Mouse (Mus musculus) neural tube, embryonic 13.5 days (tissue): ENCODE measurements at regions not wholly inside any gene's neighbourhood (a gene's known extent, or its start where the extent isn't known, plus 50 kb on each side); places are given as distances from the start of the nearest gene placed in this dataset.

ENCODE experiments used
- ATAC-seq: fragments of 200-750 bp; cut with Nextera tagmentation; 2 replicates; pipeline ENCODE4 v1.8.0; 2017; ENCODE audit warnings: low read depth, mild to moderate bottlenecking, moderate TSS enrichment, moderate library complexity
- H3K27ac ChIP-seq: fragments of 300-500 bp; sonication (generic); replicated peaks from 2 replicates; pipeline ENCODE4 v1.5.1; 2015; ENCODE audit warnings: moderate library complexity, mild to moderate bottlenecking, inconsistent platforms
- H3K27me3 ChIP-seq: fragments of 300-500 bp; sonication (generic); 2 replicates; pipeline ENCODE4 v1.6.1; 2015; ENCODE audit warnings: mild to moderate bottlenecking, inconsistent platforms
- H3K36me3 ChIP-seq: fragments of 300-500 bp; sonication (generic); 2 replicates; pipeline ENCODE4 v1.6.1; 2015; ENCODE audit warnings: mild to moderate bottlenecking, inconsistent platforms
- H3K4me1 ChIP-seq: fragments of 300-500 bp; sonication (generic); replicated peaks from 2 replicates; pipeline ENCODE4 v1.6.1; 2015; ENCODE audit warnings: inconsistent platforms
- H3K4me2 ChIP-seq: fragments of 300-500 bp; sonication (generic); 2 replicates; pipeline ENCODE4 v1.6.1; 2015; ENCODE audit warnings: inconsistent platforms, mild to moderate bottlenecking, moderate library complexity
- H3K4me3 ChIP-seq: fragments of 300-500 bp; sonication (generic); 2 replicates; pipeline ENCODE4 v1.5.1; 2015; ENCODE audit warnings: mild to moderate bottlenecking, inconsistent platforms
- H3K9ac ChIP-seq: fragments of 300-500 bp; sonication (generic); 2 replicates; pipeline ENCODE4 v1.6.1; 2015; ENCODE audit warnings: moderate library complexity, mild to moderate bottlenecking, inconsistent platforms
- H3K9me3 ChIP-seq: fragments of 300-500 bp; sonication (generic); 2 replicates; pipeline ENCODE4 v1.6.1; 2016; ENCODE audit warnings: inconsistent platforms
- whole genome bisulfite sequencing: fragments of 180-500 bp; shearing (Covaris S2); methylation state at CpG from one replicate; pipeline ENCODE4 v1.1.7; 2015; 5-methylcytosine and 5-hydroxymethylcytosine counted together

DNA sequence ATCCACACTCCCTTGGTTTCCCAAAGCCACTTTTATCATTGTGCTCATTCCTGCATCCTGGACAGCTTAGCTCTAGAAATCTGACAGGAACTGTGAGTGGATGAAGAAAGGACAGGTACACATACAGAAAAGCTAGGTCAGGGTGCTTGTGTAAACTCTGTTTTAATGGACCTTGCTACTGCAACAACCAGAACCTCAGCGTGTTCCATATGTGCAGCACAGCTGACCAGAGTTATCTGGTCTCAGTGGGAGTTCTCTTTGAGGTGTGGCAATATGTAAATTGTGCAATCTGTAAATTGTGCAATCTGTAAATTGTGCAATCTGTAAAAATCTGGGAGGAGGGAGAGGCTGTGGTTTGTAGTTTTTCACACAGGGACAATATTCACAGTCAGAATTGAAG lies 282.4 kb upstream of the Ptprd start:
- Histone ChIP-seq H3K9ac (no peak overlapping the region), H3K4me1 (no peaks in the 10 kb centered on the region), H3K4me2 (no peak overlapping the region), H3K27me3 (no peaks in the 10 kb centered on the region), H3K9me3 (no peaks in the 10 kb centered on the region), H3K36me3 (no peaks in the 10 kb centered on the region), H3K27ac (no peak overlapping the region), H3K4me3 (no peak overlapping the region)
- no peak for ATAC-seq
- 86% methylated on average over 1 of the region's 1 CpGs for WGBS

- no peak overlapping the region for H3K27ac ChIP-seq
- ATAC-seq = no peak
- H3K4me2 ChIP-seq = no peak overlapping the region
- H3K36me3 ChIP-seq = no peaks in the 10 kb centered on the region
- H3K27me3 ChIP-seq = no peaks in the 10 kb centered on the region
- no peak overlapping the region for H3K4me3 ChIP-seq
- H3K4me1 ChIP-seq = no peaks in the 10 kb centered on the region
- H3K9ac ChIP-seq = no peak overlapping the region
- H3K9me3 ChIP-seq = no peaks in the 10 kb centered on the region
- WGBS = 78% methylated on average over 1 of the region's 1 CpGs
Measured at GRCm38 (mm10) chr4:78466591-78466990, 254.8 kb upstream of the Ptprd start.

GRCm38 (mm10) chr4:78456284-78456683 lies 244.5 kb upstream of the Ptprd start:
- Histone ChIP-seq H3K4me2 (no peak overlapping the region), H3K27ac (no peak overlapping the region), H3K9ac (no peak overlapping the region), H3K27me3 (no peaks in the 10 kb centered on the region), H3K4me3 (no peak overlapping the region), H3K36me3 (no peaks in the 10 kb centered on the region), H3K9me3 (no peaks in the 10 kb centered on the region), H3K4me1 (no peaks in the 10 kb centered on the region)
- ATAC-seq = peak; percentile 43; the same call in 1 of the 2 replicates
- 43% methylated on average over 4 of the region's 4 CpGs for WGBS

- H3K4me3 ChIP-seq = no peak overlapping the region
- H3K36me3 ChIP-seq = no peaks in the 10 kb centered on the region
- ATAC-seq = 0 out of 2 replicates have a peak, but pooled peaks have one; percentile 36
- H3K9me3 ChIP-seq = no peaks in the 10 kb centered on the region
- WGBS = 56% methylated on average over 1 of the region's 1 CpGs
- no peaks in the 10 kb centered on the region for H3K27me3 ChIP-seq
- H3K9ac ChIP-seq = no peak overlapping the region
- no peak overlapping the region for H3K4me2 ChIP-seq
- no peaks in the 10 kb centered on the region for H3K4me1 ChIP-seq
- no peak overlapping the region for H3K27ac ChIP-seq
Measured at GRCm38 (mm10) chr4:78417153-78417552, 205.4 kb upstream of the Ptprd start.

GRCm38 (mm10) chr4:78389406-78389805 lies 177.6 kb upstream of the Ptprd start:
- no peak overlapping the region for H3K4me3 ChIP-seq
- no peak overlapping the region for H3K4me2 ChIP-seq
- H3K4me1 ChIP-seq = no peaks in the 10 kb centered on the region
- H3K9ac ChIP-seq = no peak overlapping the region
- no peak for ATAC-seq
- WGBS = 92% methylated on average over 1 of the region's 1 CpGs
- no peaks in the 10 kb centered on the region for H3K36me3 ChIP-seq
- H3K9me3 ChIP-seq = no peaks in the 10 kb centered on the region
- no peaks in the 10 kb centered on the region for H3K27me3 ChIP-seq
- no peak overlapping the region for H3K27ac ChIP-seq

GRCm38 (mm10) chr4:78355162-78355561 lies 143.4 kb upstream of the Ptprd start:
- no peaks in the 10 kb centered on the region for H3K36me3 ChIP-seq
- H3K27ac ChIP-seq = no peak overlapping the region
- H3K9me3 ChIP-seq = no peaks in the 10 kb centered on the region
- no peak overlapping the region for H3K9ac ChIP-seq
- 38% methylated on average over 5 of the region's 5 CpGs for WGBS
- no peak for ATAC-seq
- H3K4me3 ChIP-seq = no peak overlapping the region
- H3K27me3 ChIP-seq = no peaks in the 10 kb centered on the region
- no peak overlapping the region for H3K4me2 ChIP-seq
- H3K4me1 ChIP-seq = no peaks in the 10 kb centered on the region

- no peak overlapping the region for H3K4me2 ChIP-seq
- H3K27me3 ChIP-seq = no peaks in the 10 kb centered on the region
- H3K4me3 ChIP-seq = no peak overlapping the region
- ATAC-seq = no peak
- 100% methylated on average over 1 of the region's 1 CpGs for WGBS
- H3K4me1 ChIP-seq = no peaks in the 10 kb centered on the region
- H3K36me3 ChIP-seq = no peaks in the 10 kb centered on the region
- no peaks in the 10 kb centered on the region for H3K9me3 ChIP-seq
- no peak overlapping the region for H3K27ac ChIP-seq
- no peak overlapping the region for H3K9ac ChIP-seq
Measured at GRCm38 (mm10) chr4:78335777-78336176, 124.0 kb upstream of the Ptprd start.

DNA sequence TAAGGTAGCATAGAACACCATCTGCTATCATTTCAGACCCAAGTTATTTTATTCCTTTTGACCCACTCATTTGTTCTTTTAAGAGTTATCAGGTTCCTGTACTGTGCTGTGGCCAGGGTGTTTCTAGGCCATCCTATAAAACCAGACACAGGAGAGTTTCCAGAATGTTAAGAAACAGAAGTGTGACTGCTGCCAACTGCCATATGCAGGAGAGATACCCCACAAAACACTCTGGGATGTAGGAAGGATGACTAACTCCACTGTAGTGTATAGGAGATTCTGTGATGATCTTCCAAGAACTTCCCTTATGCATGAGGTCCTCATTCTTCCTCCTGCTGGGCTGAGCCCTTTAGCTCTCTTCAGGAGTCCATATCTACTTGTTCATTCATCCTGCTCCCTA lies 76.7 kb upstream of the Ptprd start:
- no peaks in the 10 kb centered on the region for H3K27me3 ChIP-seq
- no peak overlapping the region for H3K9ac ChIP-seq
- no peak overlapping the region for H3K4me2 ChIP-seq
- no peaks in the 10 kb centered on the region for H3K4me1 ChIP-seq
- no peaks in the 10 kb centered on the region for H3K36me3 ChIP-seq
- no peak overlapping the region for H3K4me3 ChIP-seq
- no peaks in the 10 kb centered on the region for H3K9me3 ChIP-seq
- ATAC-seq = no peak
- no peak overlapping the region for H3K27ac ChIP-seq
